Mouse (Mus musculus) kidney, postnatal 10 days (tissue): Measurements from ENCODE around the gene Sox5.
A peak's percentile ranks its signal among the peaks of the same experiment; 100 is the strongest.

Source experiments
- DNase-seq: peaks from one replicate; pipeline ENCODE4 v3.0.0; 2021; ENCODE audit warnings: mixed read lengths

Sox5 gene

DNA sequence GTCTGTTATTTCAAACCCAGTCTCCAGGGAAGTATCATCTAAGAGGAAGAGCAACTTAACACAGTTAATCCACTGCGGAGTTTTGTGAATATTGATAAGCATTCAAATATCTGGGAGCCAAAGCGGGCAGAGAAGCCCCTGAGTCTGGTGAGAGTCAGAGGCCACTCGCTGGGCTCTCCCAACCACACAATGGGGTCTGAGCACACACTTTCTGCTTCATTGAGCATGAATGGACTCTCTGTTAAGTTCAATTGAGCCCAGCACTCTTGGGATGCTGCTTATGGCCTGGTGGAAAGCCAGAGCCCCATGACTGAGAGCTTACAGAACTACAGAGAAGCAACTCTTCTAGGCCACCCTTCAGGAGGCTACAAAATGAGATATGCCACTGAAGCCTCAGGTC, 221.6 kb downstream of the Sox5 start:
- DNase-seq: no peak

DNA sequence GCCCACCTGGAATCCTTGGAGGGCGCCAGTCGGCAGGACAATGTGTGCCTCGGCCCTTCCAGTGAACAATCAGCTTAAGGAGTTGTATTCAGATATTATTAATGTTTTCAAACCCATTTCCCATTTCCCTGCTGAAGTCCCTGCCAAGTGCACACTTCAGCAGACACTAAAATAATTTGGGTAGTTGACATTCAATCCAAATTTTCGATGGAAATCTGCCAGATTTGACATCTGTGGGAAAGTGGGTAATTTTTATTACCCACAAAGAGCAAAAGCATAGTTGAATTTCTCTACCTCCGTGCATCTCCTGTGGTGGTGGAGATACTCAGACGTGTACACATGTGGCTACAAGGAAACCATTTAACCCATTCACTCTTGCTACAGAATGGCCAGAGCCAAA, 228.3 kb downstream of the Sox5 start:
- DNase-seq: no peak

DNA sequence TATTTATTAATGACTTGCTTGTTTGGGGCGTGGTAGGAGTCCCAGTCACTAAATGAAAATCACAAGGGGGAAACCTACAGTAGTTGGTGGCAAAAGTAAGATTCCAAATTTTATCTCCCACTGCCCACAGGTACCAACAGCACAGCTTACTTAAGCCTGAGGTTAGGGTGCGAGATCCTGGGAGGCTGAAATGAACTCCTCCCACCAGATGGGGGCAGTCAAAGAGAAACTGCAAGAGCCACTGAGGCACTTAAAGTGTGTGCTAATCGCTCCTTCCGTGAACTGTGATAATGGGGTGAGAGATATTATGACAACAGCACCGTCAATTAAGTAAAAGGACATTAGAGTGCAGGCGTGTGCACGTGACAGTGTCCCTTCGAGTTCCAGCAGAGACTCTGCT, 232.8 kb downstream of the Sox5 start:
- DNase-seq: no peak

DNA sequence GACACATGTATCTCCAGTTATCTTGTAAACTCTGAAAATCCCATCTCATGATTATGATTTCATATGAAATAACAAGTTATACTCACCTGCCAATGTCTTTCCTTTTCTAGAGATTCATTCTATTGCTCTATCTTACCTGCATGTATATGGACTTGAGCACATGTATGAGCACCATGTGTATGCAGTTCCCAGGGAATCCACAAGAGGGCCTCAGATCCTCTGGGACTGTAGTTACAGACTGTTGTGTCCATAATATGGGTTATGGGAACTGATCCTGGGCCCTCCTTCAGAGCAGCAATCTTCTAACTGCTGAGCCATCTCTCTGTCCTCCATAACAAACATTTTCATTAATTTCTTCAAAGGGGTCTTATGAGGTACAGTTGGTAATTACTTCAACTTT, 234.6 kb downstream of the Sox5 start:
- no peak for DNase-seq

DNA sequence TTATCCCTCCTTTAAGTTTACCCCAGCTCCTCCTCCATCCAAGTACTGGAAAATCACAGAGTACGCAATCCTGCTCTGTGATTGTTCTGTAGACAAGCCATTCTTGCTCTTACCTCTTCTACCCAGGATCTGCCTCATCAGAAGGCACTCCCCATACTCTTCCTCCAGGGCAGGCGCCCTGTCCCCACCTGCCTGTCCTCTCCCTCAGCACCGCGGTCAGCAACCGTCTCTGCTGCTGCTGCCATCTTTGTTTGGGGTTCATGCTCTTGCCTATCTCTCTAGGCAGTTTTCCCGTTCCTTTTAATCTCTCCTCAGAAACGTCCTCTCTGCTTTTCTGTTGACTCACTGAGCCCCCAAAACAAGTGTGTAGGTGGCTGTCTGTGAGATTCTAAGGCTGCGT, 236.2 kb downstream of the Sox5 start:
- no peak for DNase-seq

DNA sequence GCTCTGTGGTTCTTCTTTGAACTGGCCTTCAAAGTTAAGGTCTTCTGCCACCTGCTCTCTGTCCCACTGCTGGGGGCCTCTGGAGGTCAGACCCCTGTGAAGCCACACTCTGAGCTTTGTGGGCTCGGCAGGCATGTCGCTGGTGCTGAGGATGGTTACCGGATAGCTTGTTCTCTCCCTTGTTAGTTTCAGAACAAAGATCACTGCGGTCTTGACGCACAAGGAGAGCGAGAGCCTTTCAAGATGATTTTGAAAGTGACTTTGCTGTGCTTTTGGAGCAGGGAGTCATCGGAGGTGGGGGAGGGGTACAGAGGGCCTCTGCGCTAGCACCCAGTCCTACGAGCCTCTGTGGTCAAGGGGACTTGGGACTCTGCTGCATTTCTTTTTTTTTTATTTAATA, 240.5 kb downstream of the Sox5 start:
- no peak for DNase-seq

DNA sequence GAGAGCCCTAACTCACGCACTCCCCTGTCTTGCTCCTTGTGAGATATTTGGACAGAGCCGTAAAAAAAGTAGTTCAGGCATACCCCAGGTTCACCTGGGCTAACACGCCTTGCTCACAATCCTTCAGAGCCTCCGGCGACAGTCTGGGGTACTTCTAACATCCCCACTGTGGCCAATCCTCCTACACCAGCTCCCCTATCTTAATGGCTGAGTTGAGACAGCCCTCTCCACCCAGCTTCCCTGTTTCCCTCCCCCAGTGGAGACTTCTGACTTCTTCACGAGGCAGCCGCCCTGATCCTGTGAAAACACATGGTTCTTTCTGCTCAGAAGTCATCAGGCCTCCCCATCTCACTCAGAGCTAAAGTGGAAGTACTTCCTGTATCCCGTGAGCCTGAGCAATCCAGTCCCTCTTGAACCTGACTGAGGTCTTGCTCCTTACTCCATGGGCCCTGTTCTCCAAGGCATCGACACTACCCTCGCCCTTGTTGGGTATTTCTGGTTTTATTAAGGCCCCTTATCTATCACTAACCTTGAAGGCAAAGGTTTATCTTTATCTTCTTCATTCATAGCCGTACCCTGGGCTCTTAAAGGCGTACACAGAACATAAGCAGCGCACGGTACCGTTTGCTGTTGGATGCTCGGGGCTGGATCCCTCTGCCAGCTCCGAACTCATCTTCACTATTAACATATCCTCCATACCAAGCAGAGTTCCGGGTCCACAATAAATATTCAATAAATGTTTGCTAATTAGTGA, 242.2 kb downstream of the Sox5 start:
- DNase-seq: no peak

DNA sequence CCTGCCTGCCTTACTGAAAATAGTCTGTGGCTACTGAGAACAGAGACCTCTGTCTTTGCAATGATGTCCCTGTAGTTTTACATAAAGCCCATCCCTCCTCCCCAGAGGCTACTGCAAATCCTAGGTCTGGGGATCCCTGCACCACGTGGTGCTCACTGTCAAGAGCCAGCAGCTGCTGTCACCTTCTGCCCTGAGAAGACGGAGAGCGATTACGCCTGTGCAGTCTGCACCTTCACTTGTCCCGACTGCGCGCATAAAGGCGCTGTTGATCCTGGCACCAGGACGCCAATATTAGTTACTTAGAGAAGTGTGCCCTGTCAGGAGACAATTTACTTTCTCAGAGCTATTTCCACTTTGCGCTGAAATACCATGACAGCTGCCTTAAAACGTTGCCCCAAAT, 258.3 kb downstream of the Sox5 start:
- DNase-seq: no peak

DNA sequence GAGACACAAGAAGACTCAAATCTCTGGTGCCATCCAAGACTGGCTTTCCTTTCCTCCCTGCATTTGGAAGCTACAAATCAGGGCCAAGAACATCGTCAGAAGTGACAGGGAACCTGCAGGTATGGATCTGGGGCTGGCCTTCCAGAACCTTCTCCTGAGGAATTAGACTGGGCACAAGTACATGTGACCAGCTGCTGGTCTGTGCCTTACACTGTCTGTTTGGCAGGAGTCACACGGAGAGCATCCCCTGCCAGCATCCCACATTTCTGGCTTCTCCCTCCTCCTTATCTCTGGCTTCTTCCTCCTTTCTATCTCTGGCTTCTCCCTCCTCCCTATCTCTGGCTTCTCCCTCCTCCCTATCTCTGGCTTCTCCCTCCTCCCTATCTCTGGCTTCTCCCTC, 263.0 kb downstream of the Sox5 start:
- DNase-seq: no peak

DNA sequence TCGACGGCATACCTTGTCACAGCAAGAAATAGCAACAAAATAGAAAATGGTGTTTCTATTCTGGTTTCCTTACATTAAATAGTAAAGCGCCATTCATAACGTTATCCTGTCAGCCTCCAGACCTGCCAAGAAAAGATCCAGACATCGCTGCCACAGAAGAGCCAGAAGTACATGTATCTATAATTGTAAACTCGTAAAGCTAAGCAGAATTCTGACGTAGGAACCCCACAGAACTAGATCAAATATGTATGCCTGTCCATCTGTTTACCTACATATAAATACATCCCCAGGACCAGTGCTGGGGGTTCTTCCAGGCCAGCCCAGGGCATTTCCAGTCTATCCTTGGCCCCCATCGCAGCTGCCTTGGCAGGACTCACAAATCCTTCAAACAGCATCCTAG, 265.9 kb downstream of the Sox5 start:
- DNase-seq: no peak

DNA sequence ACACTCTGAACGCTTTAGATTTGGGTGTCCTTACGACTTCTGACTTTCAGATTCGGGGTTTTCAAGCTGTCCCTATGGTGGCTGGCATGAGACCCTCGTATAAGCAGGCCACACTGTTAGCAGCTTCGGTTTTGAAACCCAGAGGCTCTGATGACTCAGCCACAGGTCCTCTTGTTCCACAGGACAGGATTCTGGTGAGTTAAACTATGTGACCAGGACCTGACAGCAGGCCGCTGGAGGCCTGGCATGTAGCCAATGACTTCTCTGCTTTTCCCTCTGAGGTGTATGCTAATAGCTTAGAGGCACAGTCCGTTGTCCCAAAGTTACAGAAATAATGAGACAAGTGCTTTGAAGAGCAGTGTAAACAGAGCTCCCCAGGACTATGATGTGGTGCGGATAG, 268.0 kb downstream of the Sox5 start:
- DNase-seq: peak; percentile 61

DNA sequence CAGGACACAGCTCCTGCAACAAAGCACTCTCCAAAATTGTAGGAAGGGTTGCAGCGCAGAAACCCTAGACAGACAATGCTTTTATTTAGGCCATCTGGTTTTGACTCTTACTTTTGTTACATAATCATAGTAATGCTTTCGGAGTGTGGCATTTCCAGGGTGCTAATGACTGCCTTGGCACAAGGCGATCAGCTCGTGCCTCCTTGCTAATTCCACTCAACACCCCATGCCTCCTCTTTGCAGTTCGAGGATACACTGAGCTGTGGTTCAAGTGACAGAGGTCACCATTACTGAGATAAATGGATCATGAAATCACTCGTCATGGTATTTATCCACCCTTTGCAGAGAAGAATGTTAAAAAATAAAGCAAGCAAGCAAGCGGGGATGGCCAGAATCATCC, 269.9 kb downstream of the Sox5 start:
- no peak for DNase-seq

DNA sequence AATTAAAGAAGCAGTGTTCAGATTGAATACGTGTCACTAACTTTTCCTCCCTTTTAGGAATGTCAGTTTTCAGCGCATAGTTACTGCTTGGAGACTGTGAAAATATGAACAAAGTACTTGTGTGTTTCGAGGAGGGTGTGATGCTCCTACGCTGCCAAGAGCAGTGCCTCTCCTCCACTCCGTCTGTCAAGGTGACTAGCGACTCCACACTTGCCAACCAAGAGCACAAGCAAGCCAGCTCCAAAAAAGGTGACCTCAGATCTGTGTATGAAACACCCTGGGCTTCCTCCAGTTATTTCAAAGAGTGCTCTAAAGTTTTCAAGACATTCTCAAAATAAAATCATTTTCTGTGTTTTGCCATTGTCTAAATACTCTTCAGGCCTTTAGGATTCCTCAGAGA, 271.6 kb downstream of the Sox5 start:
- DNase-seq: no peak

DNA sequence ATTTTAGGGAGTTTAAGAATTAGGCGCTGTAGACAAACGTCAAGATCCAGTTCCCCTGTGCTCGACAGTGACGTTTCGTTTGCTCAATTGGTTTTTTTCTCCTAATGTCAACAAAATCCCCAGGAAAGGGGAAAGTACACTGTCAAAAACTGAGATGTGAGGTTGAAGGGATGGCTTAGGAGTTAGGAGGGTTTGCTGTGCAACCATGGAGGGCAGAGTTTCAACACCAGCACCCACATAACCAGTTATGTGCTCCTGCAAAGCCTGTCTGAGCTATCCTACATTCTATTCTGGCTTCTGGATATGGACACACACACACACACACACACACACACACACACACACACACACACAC, 277.6 kb downstream of the Sox5 start:
- no peak for DNase-seq

DNA sequence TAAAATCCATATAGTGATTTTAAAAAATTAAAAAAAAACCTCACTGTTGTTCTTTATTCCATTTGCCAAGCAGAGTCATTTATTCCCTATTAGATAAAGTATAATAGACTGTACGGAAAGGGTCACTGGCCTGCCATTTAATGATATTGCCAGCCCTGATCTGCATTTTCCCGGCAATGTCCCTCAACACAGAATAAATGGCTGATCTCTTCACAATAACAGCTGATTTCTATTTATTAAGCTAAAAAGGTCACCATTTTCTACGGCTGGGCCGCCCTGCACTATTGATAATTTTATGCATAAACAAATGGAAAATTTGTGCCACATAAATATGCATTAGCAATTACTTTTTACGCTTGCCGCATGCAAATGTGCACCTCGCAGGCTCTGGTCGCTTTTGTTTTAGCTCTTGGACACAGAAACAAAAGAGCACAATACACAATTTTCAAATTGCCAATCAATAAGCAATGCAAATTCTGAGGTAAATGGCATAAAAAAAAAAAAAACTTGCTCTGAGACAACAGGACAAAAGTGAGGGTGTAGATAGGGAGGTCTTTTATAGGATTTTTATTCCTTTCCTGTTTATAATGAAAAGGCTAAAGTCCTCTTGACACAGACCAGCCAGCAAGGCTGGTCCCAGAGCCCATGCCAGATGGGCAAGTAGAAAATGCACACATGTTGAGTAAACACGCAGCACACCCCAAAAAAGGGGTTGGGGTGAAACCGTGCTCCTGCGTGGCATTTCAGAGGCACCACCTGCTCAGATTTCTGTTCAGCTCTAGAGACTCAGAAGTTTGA, 278.2 kb downstream of the Sox5 start:
- DNase-seq: no peak

DNA sequence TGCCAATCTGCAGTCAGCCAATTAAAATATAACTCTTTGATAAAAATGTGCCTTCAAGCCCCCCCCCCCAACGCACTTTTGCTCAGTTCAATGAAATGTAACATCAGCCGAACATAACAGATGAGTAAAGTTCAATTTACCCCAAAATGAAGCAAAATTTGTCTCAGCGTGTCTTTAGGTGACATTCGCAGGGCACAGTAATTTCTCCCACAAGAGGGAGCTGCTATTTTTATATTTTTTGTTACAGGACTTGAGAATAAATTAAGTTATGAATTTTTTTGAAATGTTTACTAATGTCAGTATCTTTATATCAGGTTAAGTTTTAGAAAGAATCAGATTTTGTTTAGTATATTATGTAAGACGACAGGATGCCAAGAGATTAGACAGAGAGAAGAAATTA, 280.3 kb downstream of the Sox5 start:
- no peak for DNase-seq

DNA sequence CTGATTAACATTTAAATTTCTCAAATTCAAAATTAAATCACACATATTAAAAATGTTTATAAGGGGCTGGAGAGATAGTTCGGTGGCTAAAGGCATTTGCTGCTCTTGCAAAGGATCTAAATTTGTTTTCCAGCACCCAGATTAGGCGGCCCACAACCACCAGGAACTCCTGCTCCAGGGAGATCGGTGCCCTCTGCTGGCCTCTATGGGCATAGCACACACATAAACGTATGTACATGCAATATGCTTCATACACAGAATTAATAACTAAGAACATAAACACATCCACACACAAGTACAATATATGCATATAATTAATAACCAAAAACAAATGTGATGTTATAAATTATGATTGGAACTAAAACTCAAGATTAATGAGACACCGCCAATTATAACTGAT, 283.6 kb downstream of the Sox5 start:
- peak; percentile 18 for DNase-seq

DNA sequence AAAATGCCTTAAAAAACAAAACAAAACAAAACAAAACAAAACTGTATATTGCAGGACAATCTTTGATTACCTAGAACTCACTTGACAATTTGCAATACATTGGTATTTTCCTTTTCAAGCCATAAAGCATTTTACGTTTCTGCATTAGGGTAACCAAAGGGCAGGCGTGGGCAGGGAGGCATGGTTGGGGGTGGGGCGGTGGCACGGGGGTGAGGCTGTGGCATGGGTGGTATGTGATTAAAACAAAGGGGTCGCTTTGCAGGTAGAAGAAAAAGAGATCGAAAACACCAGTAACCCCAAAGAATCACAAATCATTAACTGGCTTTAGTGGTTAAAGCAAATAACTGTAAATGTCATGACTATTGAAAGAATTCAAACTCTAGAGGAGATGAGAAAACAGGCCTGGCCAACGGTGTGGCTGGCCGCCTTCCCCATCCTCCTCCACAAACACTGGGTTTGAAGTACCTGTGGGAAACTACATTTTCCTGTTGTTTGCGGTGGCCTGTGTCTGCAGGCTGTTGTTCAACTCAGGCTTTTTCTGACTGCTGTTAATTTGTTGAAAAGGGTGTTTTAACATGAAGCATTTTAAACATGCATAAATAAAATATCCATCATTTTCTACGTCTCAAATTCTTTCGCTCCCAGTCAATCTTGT, 289.9 kb downstream of the Sox5 start:
- peak; percentile 27 for DNase-seq

DNA sequence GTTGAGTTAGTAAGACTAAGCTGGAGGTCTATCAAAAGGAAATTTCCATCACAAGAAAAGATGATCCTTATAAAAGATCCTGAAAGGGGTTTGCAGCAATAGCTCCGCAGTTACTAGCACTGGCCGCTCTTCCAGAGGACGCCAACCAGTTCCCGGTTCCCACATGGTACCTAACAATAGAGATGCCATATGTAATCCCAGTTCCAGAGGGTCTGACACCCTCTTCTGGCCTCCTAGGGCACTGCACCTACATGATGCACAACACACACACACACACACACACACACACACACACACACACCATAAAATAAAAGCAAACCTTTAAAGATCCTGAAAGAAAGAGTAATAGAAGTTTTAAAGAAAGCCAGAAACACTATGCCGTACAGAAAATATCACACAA, 290.9 kb downstream of the Sox5 start:
- no peak for DNase-seq

DNA sequence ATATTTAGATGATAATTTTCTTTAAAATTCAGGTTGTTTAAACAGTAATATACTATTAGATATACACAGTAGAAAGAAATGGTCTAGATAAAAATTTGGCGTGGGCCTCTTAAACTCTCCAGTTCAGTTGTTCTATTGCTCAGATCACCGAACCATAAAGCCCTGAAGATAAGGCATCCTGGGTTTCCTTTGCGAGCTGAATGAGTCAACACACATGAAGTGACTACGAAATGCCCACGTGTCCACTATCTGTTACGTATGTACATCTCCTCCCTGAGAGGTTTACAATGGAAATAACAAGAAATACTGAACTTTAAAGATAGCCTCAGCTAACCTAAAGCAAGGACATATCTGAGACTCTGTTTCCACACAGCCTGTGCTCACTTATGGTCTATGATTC, 296.2 kb downstream of the Sox5 start:
- no peak for DNase-seq

DNA sequence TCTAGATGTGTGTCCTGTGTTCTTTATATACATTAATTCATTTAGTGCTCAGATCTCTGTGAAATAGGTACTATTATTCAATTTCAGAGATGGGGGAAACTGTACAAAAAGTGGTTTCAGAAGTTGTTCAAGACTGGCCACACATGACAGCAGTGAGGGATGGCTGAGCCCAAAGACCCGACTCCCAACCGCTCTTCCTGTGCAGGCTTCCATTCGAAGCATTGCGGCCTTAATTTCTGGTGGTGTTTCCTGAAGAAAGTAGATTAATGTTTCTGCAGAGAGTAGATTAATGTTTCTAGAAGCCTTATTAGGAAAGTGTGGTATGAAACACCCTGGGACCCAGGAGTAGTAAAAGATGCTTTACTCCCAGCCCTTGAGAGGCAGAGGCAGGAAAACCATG, 298.6 kb downstream of the Sox5 start:
- DNase-seq: no peak

DNA sequence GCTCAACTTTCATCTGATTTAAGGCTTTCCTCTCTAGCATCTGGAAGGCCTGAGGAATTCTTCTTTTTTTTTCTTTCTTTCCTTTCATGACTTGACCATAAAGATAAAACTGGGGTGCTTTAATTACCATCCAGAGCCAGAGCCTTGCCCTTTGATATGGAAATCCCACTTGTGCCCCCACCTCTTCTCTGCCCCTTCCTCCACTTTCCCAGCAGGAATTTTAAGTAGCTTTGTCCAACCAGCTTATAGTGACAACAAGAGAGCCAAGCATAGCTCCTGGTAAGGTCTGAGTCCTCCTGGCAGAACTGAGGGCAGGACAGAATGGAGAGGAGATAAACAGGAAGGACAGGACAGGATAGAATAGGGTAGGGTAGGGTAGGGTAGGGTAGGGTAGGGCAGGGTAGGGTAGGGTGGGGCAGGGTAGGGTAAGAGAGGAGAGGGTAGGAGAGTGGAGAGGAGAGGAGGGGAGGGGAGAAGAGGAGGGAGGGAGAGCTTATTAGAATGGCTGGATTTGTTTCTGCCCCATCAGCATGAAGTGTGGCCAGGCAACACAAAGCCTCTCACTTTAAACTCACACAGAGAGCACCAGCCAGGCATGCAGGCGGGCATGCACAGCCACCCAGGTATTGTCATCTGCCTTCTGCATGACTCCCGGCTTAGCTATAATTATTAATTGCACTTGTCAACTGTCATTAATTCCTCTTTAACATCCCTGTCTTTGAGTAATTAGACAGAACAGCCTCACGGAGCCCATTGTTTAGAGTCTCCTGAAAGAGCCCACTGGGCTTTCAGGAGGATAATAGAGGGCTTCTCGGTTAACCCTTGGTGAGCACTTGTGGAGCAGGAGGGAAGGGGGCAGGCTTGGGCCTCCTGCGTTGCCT, 300.9 kb downstream of the Sox5 start:
- no peak for DNase-seq

DNA sequence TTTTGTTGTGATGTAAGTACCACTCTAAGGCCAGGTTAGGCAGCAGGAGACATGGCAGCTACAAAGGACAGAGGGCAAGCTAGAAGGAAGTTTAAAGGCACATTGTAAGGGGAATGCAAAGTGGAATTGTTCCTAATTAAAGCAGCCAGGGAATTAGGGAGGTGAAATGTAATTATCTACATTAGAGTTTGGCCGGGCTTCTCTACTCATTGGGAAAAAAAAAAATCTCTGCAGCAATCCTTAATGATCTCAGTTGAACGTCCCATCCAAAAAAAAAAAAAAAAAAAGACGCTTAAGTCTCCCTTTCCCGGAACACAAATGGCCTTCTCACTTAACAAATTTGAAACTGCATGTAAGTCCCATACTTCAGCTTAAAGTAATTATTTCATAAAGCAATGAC, 301.9 kb downstream of the Sox5 start:
- no peak for DNase-seq
